Mouse (Mus musculus): ENCODE measurements around the gene Trex1. TPM values are rescaled to one million over a fixed set of nuclear protein-coding genes. Genes with fewer than 3 reads are reported as not detected.

The Trex1 gene
- polyA plus RNA-seq, 1 experiment from 2014 or later, result 15.3 TPM

Other genes with a start within 250 kb of the Trex1 start
- gene Celsr3, start 233.4 kb downstream of the Trex1 start, polyA plus RNA-seq (2014; fragmentation: Nextera tagmentation; extraction: Ambion mirVana), result 19.5 and 20.7 TPM in 2 replicates
- gene Slc26a6, start 206.5 kb downstream of the Trex1 start, polyA plus RNA-seq (2014; fragmentation: Nextera tagmentation; extraction: Ambion mirVana), result 16.6 and 18.2 TPM in 2 replicates
- gene Tmem89, start 145.1 kb downstream of the Trex1 start, polyA plus RNA-seq (2014; fragmentation: Nextera tagmentation; extraction: Ambion mirVana), result 0.47 TPM in 1 of 2 replicates, not detected in the other
- gene Uqcrc1, start 123.1 kb downstream of the Trex1 start, polyA plus RNA-seq (2014; fragmentation: Nextera tagmentation; extraction: Ambion mirVana), result 432 and 472 TPM in 2 replicates
- gene Col7a1, start 106.1 kb downstream of the Trex1 start, polyA plus RNA-seq (2014; fragmentation: Nextera tagmentation; extraction: Ambion mirVana), result 0.84 and 1.5 TPM in 2 replicates
- gene Ucn2, start 73.7 kb downstream of the Trex1 start, polyA plus RNA-seq (2014; fragmentation: Nextera tagmentation; extraction: Ambion mirVana), result not detected in 2 replicates
- gene Pfkfb4, start 68.0 kb downstream of the Trex1 start, polyA plus RNA-seq (2014; fragmentation: Nextera tagmentation; extraction: Ambion mirVana), result 26.1 and 26.3 TPM in 2 replicates
- 49.1 and 49.9 TPM in 2 replicates for gene Shisa5, start 21.2 kb downstream of the Trex1 start, polyA plus RNA-seq (2014; fragmentation: Nextera tagmentation; extraction: Ambion mirVana)
- gene Atrip, start 14.4 kb upstream of the Trex1 start, polyA plus RNA-seq (2014; fragmentation: Nextera tagmentation; extraction: Ambion mirVana), result 26.5 and 28.6 TPM in 2 replicates
- gene Ccdc51, start 22.8 kb upstream of the Trex1 start, polyA plus RNA-seq (2014; fragmentation: Nextera tagmentation; extraction: Ambion mirVana), result 14.0 and 15.4 TPM in 2 replicates
- gene Tma7, start 22.9 kb upstream of the Trex1 start, polyA plus RNA-seq (2014; fragmentation: Nextera tagmentation; extraction: Ambion mirVana), result 733 and 824 TPM in 2 replicates
- gene Plxnb1, start 35.7 kb upstream of the Trex1 start, polyA plus RNA-seq (2014; fragmentation: Nextera tagmentation; extraction: Ambion mirVana), result 21.7 and 22.4 TPM in 2 replicates
- gene Fbxw21, start 102.3 kb upstream of the Trex1 start, polyA plus RNA-seq (2014; fragmentation: Nextera tagmentation; extraction: Ambion mirVana), result not detected in 2 replicates
- not detected in 2 replicates for gene Fbxw13, start 136.2 kb upstream of the Trex1 start, polyA plus RNA-seq (2014; fragmentation: Nextera tagmentation; extraction: Ambion mirVana)
- not detected in 2 replicates for gene Fbxw20, start 175.0 kb upstream of the Trex1 start, polyA plus RNA-seq (2014; fragmentation: Nextera tagmentation; extraction: Ambion mirVana)
- not detected in 2 replicates for gene Fbxw14, start 227.9 kb upstream of the Trex1 start, polyA plus RNA-seq (2014; fragmentation: Nextera tagmentation; extraction: Ambion mirVana)

All from midbrain, embryonic 14.5 days (tissue).